1 mouse cellular context compared by ENCODE assay signal in genomic region chr4:75278197-75279175, GRCm38 (mm10).
TF ChIP-seq lines count a peak whose summit lies in the region.

Gene Dmac1, minus strand, starts transcription at chr4:75278305.

TF ChIP-seq in CH12.LX, 34 proteins besides CTCF, POLR2A, EP300 and RAD21 (continued from another document):
- peak; percentile 71; the same call in 1 of the 2 replicates for TF ChIP-seq SIN3A (IDR thresholded peaks at IDR 0.05; ENCODE audit: low read length)
- peak; percentile 63 for TF ChIP-seq NELFE (IDR thresholded peaks at IDR 0.05; ENCODE audit: low read depth, low read length)
- TF ChIP-seq MEF2A (IDR thresholded peaks at IDR 0.05; ENCODE audit: borderline replicate concordance, low read depth, low read length), result 0 out of 2 replicates have a peak, but pooled peaks have one; percentile 14
- no peak for TF ChIP-seq RCOR1 (conservative IDR thresholded peaks at IDR 0.05; ENCODE audit: low read depth, low read length)
- TF ChIP-seq MAX (IDR thresholded peaks at IDR 0.05; ENCODE audit: low read length), result no peak
